Mouse (Mus musculus): ENCODE data around the gene Rps18. TPM values are rescaled to one million over a fixed set of nuclear protein-coding genes. Genes with fewer than 3 reads are reported as not detected.
"Not testable (repeated sequence)": the region's sequence is repeated elsewhere in the genome, so short reads cannot be mapped to it uniquely, and the experiment has no call there.

Gene Rps18
- polyA plus RNA-seq, 1 experiment from 2014 or later: 689 TPM

GRCm38 (mm10) chr17:33903911-33904651 lies 51.7 kb downstream of the Rps18 start:
- ATAC-seq (replicated peaks); H3K9me3 ChIP-seq; H3K4me2 ChIP-seq; H3K9ac ChIP-seq; H3K27me3 ChIP-seq (replicated peaks); H3K27ac ChIP-seq; H3K36me3 ChIP-seq (replicated peaks); H3K4me3 ChIP-seq; H3K4me1 ChIP-seq: not testable (repeated sequence)
- 74% methylated on average over 6 of the region's 6 CpGs for WGBS

GRCm38 (mm10) chr17:33902491-33902890 lies 53.3 kb downstream of the Rps18 start:
- Histone ChIP-seq H3K4me2 (no peak overlapping the region), H3K4me1 (no peaks in the 10 kb centered on the region; the same call in 1 of the 2 replicates), H3K27ac (no peak overlapping the region), H3K9ac (no peak overlapping the region), H3K4me3 (no peak overlapping the region), H3K9me3 (no peaks in the 10 kb centered on the region), H3K27me3 (replicated peaks) (no peaks in the 10 kb centered on the region), H3K36me3 (replicated peaks) (no peaks in the 10 kb centered on the region)
- 84% methylated on average over 7 of the region's 7 CpGs for WGBS
- ATAC-seq (replicated peaks): no peak

GRCm38 (mm10) chr17:33902079-33902478 lies 53.7 kb downstream of the Rps18 start:
- whole genome bisulfite sequencing: 75% methylated on average over 4 of the region's 4 CpGs
- no peaks in the 10 kb centered on the region for H3K36me3 ChIP-seq (replicated peaks)
- no peak for ATAC-seq (replicated peaks)

More at GRCm38 (mm10) chr17:33902079-33902478, 53.7 kb downstream of the Rps18 start:
- Histone ChIP-seq H3K4me2 (no peak overlapping the region), H3K9me3 (no peaks in the 10 kb centered on the region), H3K27ac (no peak overlapping the region), H3K4me3 (no peak overlapping the region), H3K4me1 (no peaks in the 10 kb centered on the region), H3K9ac (no peak overlapping the region), H3K27me3 (replicated peaks) (no peaks in the 10 kb centered on the region)

Other genes with a start within 250 kb of the Rps18 start
- 71.2 and 79.2 TPM in 2 replicates for gene March2, start 237.3 kb downstream of the Rps18 start, polyA plus RNA-seq (2015; fragmentation: Nextera tagmentation; extraction: Ambion mirVana)
- 630 and 639 TPM in 2 replicates for gene Rab11b, start 195.5 kb downstream of the Rps18 start, polyA plus RNA-seq (2015; fragmentation: Nextera tagmentation; extraction: Ambion mirVana)
- 22.6 and 23.3 TPM in 2 replicates for gene Angptl4, start 174.2 kb downstream of the Rps18 start, polyA plus RNA-seq (2015; fragmentation: Nextera tagmentation; extraction: Ambion mirVana)
- 51.5 and 53.4 TPM in 2 replicates for gene Kank3, start 145.5 kb downstream of the Rps18 start, polyA plus RNA-seq (2015; fragmentation: Nextera tagmentation; extraction: Ambion mirVana)
- gene Rps28, start 131.4 kb downstream of the Rps18 start, polyA plus RNA-seq (2015; fragmentation: Nextera tagmentation; extraction: Ambion mirVana): 476 TPM in 2 replicates
- gene Ndufa7, start 131.4 kb downstream of the Rps18 start, polyA plus RNA-seq (2015; fragmentation: Nextera tagmentation; extraction: Ambion mirVana): 467 and 476 TPM in 2 replicates
- gene Cd320, start 112.9 kb downstream of the Rps18 start, polyA plus RNA-seq (2015; fragmentation: Nextera tagmentation; extraction: Ambion mirVana): 50.8 and 58.9 TPM in 2 replicates
- not detected in 2 replicates for gene Gm7029, start 82.2 kb downstream of the Rps18 start, polyA plus RNA-seq (2015; fragmentation: Nextera tagmentation; extraction: Ambion mirVana)
- gene Kifc1, start 65.3 kb downstream of the Rps18 start, polyA plus RNA-seq (2015; fragmentation: Nextera tagmentation; extraction: Ambion mirVana): 1.5 and 2.6 TPM in 2 replicates
- 0.50 and 0.51 TPM in 2 replicates for gene Platr17, start 50.9 kb downstream of the Rps18 start, polyA plus RNA-seq (2015; fragmentation: Nextera tagmentation; extraction: Ambion mirVana)
- gene Daxx, start 46.6 kb downstream of the Rps18 start, polyA plus RNA-seq (2015; fragmentation: Nextera tagmentation; extraction: Ambion mirVana): 59.4 and 61.1 TPM in 2 replicates
- gene Tapbp, start 40.1 kb downstream of the Rps18 start, polyA plus RNA-seq (2015; fragmentation: Nextera tagmentation; extraction: Ambion mirVana): 23.6 and 28.6 TPM in 2 replicates
- 18.1 and 18.3 TPM in 2 replicates for gene Zbtb22, start 40.1 kb downstream of the Rps18 start, polyA plus RNA-seq (2015; fragmentation: Nextera tagmentation; extraction: Ambion mirVana)
- 60.9 and 61.1 TPM in 2 replicates for gene Rgl2, start 26.5 kb downstream of the Rps18 start, polyA plus RNA-seq (2015; fragmentation: Nextera tagmentation; extraction: Ambion mirVana)
- 178 TPM in 2 replicates for gene Pfdn6, start 15.7 kb downstream of the Rps18 start, polyA plus RNA-seq (2015; fragmentation: Nextera tagmentation; extraction: Ambion mirVana)
- gene Wdr46, start 15.3 kb downstream of the Rps18 start, polyA plus RNA-seq (2015; fragmentation: Nextera tagmentation; extraction: Ambion mirVana): 25.9 and 26.2 TPM in 2 replicates
- 14.9 and 15.1 TPM in 2 replicates for gene B3galt4, start 4.5 kb downstream of the Rps18 start, polyA plus RNA-seq (2015; fragmentation: Nextera tagmentation; extraction: Ambion mirVana)
- gene Vps52, start 189 bp downstream of the Rps18 start, polyA plus RNA-seq (2015; fragmentation: Nextera tagmentation; extraction: Ambion mirVana): 80.9 and 84.4 TPM in 2 replicates
- gene H2-K1, start 44.3 kb upstream of the Rps18 start, polyA plus RNA-seq (2015; fragmentation: Nextera tagmentation; extraction: Ambion mirVana): 19.0 and 20.1 TPM in 2 replicates
- 22.8 and 26.3 TPM in 2 replicates for gene Ring1, start 68.7 kb upstream of the Rps18 start, polyA plus RNA-seq (2015; fragmentation: Nextera tagmentation; extraction: Ambion mirVana)
- gene H2-Ke6, start 72.1 kb upstream of the Rps18 start, polyA plus RNA-seq (2015; fragmentation: Nextera tagmentation; extraction: Ambion mirVana): 65.6 and 74.1 TPM in 2 replicates
- gene Slc39a7, start 75.7 kb upstream of the Rps18 start, polyA plus RNA-seq (2015; fragmentation: Nextera tagmentation; extraction: Ambion mirVana): 178 and 184 TPM in 2 replicates
- 64.7 and 65.5 TPM in 2 replicates for gene Rxrb, start 75.8 kb upstream of the Rps18 start, polyA plus RNA-seq (2015; fragmentation: Nextera tagmentation; extraction: Ambion mirVana)
- 3.2 and 4.8 TPM in 2 replicates for gene Col11a2, start 83.4 kb upstream of the Rps18 start, polyA plus RNA-seq (2015; fragmentation: Nextera tagmentation; extraction: Ambion mirVana)
- not detected in 2 replicates for gene H2-Oa, start 136.3 kb upstream of the Rps18 start, polyA plus RNA-seq (2015; fragmentation: Nextera tagmentation; extraction: Ambion mirVana)
- 17.2 and 18.8 TPM in 2 replicates for gene H2-DMa, start 163.5 kb upstream of the Rps18 start, polyA plus RNA-seq (2015; fragmentation: Nextera tagmentation; extraction: Ambion mirVana)
- gene Brd2, start 166.6 kb upstream of the Rps18 start, polyA plus RNA-seq (2015; fragmentation: Nextera tagmentation; extraction: Ambion mirVana): 137 and 140 TPM in 2 replicates
- gene H2-DMb2, start 187.3 kb upstream of the Rps18 start, polyA plus RNA-seq (2015; fragmentation: Nextera tagmentation; extraction: Ambion mirVana): 0.27 and 0.65 TPM in 2 replicates
- gene H2-DMb1, start 197.1 kb upstream of the Rps18 start, polyA plus RNA-seq (2015; fragmentation: Nextera tagmentation; extraction: Ambion mirVana): 0.79 and 1.2 TPM in 2 replicates
- 2.3 and 3.1 TPM in 2 replicates for gene Tap1, start 231.6 kb upstream of the Rps18 start, polyA plus RNA-seq (2015; fragmentation: Nextera tagmentation; extraction: Ambion mirVana)
- 1.5 and 2.0 TPM in 2 replicates for gene Psmb9, start 231.8 kb upstream of the Rps18 start, polyA plus RNA-seq (2015; fragmentation: Nextera tagmentation; extraction: Ambion mirVana)
- 4.1 and 4.2 TPM in 2 replicates for gene Psmb8, start 241.7 kb upstream of the Rps18 start, polyA plus RNA-seq (2015; fragmentation: Nextera tagmentation; extraction: Ambion mirVana)
- gene Tap2, start 247.5 kb upstream of the Rps18 start, polyA plus RNA-seq (2015; fragmentation: Nextera tagmentation; extraction: Ambion mirVana): 1.7 and 2.2 TPM in 2 replicates